Mouse (Mus musculus): Measurements from ENCODE around the gene Mdga1.

DNA sequence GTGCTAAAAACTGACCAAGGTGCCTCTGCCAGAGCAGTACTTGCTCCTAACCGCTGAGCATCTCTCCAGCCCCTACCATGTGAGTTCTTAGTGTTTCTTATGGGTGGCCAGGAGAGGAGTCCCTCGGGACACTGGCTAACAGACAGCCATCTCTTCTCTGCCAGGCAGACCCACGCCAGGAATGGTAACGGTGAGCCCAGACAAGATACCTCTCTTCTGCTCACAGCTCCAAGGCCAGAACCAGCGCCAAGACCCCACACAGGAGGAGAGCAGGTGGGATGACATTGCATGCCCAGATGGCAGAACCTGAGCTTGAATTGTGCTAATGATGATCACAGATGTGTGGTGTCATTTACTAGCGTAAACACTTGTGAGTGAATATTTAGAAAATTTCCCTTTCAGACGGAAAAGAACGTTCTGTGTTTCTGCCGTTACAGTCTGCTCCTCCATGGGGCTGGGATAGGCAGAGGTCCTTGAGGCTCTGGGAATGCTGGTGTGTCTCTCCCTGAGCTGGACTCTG lies 178.3 kb downstream of the Mdga1 start:
- TF ChIP-seq CTCF (IDR thresholded peaks at IDR 0.05; ENCODE audit: control insufficient read depth, insufficient read depth, insufficient read length): no peak
- no peak for TF ChIP-seq USF1 (IDR thresholded peaks at IDR 0.05; ENCODE audit: low read depth)
- no peak for TF ChIP-seq MAX (IDR thresholded peaks at IDR 0.05)
- TF ChIP-seq CEBPB (IDR thresholded peaks at IDR 0.05; ENCODE audit: low read depth): no peak
- no peak for TF ChIP-seq MYOG (IDR thresholded peaks at IDR 0.05; ENCODE audit: control insufficient read depth, extremely low read depth, insufficient read length)
